Mouse (Mus musculus) midbrain, embryonic 11.5 days (tissue): ENCODE data around the gene Mrpl51. TPM values are rescaled to one million over a fixed set of nuclear protein-coding genes. Genes with fewer than 3 reads are reported as not detected.
A peak's percentile ranks its signal among the peaks of the same experiment; 100 is the strongest.

Source experiments
- ATAC-seq: fragments of 200-750 bp; cut with Nextera tagmentation; 2 replicates; pipeline ENCODE4 v1.8.0; 2017; ENCODE audit warnings: moderate TSS enrichment, moderate library complexity; ENCODE audit not compliant: low FRiP score
- DNase-seq: peaks from one replicate; pipeline ENCODE4 v3.0.0; 2015; ENCODE audit warnings: low spot score; ENCODE audit errors: missing footprints
- H3K27ac ChIP-seq: fragments of 300-500 bp; sonication (generic); 2 replicates; pipeline ENCODE4 v1.5.1; 2014; ENCODE audit warnings: low read depth, low read length
- H3K27me3 ChIP-seq: fragments of 300-500 bp; sonication (generic); 2 replicates; pipeline ENCODE4 v1.6.1; 2014; ENCODE audit warnings: mild to moderate bottlenecking, low read length, moderate library complexity, mixed read lengths; ENCODE audit not compliant: control insufficient read depth, insufficient read depth
- H3K36me3 ChIP-seq: fragments of 300-500 bp; sonication (generic); 2 replicates; pipeline ENCODE4 v1.6.1; 2014; ENCODE audit warnings: mild to moderate bottlenecking, low read length, moderate library complexity, mixed read lengths; ENCODE audit not compliant: control insufficient read depth, insufficient read depth
- H3K4me1 ChIP-seq: fragments of 300-500 bp; sonication (generic); 2 replicates; pipeline ENCODE4 v1.6.1; 2014; ENCODE audit warnings: low read length; ENCODE audit not compliant: control insufficient read depth, insufficient read depth
- H3K4me2 ChIP-seq: fragments of 300-500 bp; sonication (generic); 2 replicates; pipeline ENCODE4 v1.6.1; 2014; ENCODE audit warnings: mild to moderate bottlenecking, moderate library complexity
- H3K4me3 ChIP-seq: fragments of 300-500 bp; sonication (generic); 2 replicates; pipeline ENCODE4 v1.5.1; 2014; ENCODE audit warnings: low read depth, low read length
- H3K9ac ChIP-seq: fragments of 300-500 bp; sonication (generic); 2 replicates; pipeline ENCODE4 v1.6.1; 2014; ENCODE audit warnings: low read length
- H3K9me3 ChIP-seq: fragments of 300-500 bp; sonication (generic); 2 replicates; pipeline ENCODE4 v1.6.1; 2016; ENCODE audit warnings: low read length; ENCODE audit not compliant: control insufficient read depth
- WGBS: fragments of 180-500 bp; shearing (Covaris S2); extraction: QIAGEN DNeasy Blood & Tissue Kit; methylation state at CpG from one replicate; pipeline ENCODE4 v1.1.7; 2014; 5-methylcytosine and 5-hydroxymethylcytosine counted together
- polyA plus RNA-seq: library from polyadenylated mRNA; unstranded; fragments of >200 nt; fragmentation: Nextera tagmentation; extraction: Ambion mirVana; gene quantifications from 2 replicates; pipeline ENCODE4 v1.2.1, GENCODE M21; 2014

Mrpl51 gene
- polyA plus RNA-seq, 1 experiment from 2014 or later, result 208 TPM

DNA sequence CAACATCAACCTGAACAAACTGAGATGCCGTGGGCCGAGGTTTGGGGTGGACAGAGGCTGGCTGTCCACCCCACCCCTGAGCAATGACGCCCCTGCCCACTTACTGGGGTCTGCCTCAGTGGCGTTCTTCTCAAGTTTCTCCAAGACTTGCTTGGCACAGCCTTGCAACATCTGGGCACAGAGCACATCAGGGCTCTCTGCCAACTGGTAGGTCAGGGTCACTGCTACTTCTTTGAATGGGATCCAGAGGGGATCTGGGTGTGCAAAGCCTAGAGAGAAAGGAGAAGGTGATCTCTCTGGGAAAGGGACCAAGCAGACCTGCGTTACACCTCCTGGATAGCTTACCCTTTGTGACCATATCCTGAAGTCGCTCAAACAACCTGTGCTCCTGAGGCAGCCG, 18.3 kb upstream of the Mrpl51 start:
- no peak for DNase-seq
- no peak overlapping the region for H3K4me3 ChIP-seq
- H3K9me3 ChIP-seq, result no peaks in the 10 kb centered on the region
- H3K27ac ChIP-seq, result no peak overlapping the region
- H3K4me2 ChIP-seq, result no peak overlapping the region
- peaks cover 83% of the 10 kb centered on the region for H3K36me3 ChIP-seq
- H3K4me1 ChIP-seq, result no peaks in the 10 kb centered on the region
- no peaks in the 10 kb centered on the region for H3K27me3 ChIP-seq
- no peak for ATAC-seq
- 93% methylated on average over 7 of the region's 7 CpGs for WGBS
- H3K9ac ChIP-seq, result no peak overlapping the region

DNA sequence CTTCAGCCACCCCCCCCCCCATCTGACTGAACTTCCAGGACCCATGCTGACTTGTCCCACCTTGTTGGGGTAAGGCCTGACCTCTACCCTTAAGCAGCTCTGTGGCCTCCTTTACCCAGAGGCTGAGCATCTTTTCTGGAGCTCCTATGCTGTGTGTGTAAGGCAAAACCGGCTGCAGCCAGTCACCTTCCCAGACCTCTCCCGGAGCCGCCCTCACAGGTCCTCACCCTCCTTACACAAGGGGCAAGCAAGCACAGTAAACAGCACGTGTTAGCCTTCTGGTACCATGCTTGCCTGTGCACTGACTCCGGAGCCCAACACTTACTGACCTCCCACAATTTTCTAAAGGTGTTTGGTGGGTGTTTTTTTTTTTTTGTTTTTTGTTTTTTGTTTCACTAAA, 16.1 kb upstream of the Mrpl51 start:
- H3K4me2 ChIP-seq, result no peak overlapping the region
- H3K4me3 ChIP-seq, result no peak overlapping the region
- H3K4me1 ChIP-seq, result no peaks in the 10 kb centered on the region
- no peaks in the 10 kb centered on the region for H3K9me3 ChIP-seq
- ATAC-seq (no peak), DNase-seq (no peak)
- no peak overlapping the region for H3K27ac ChIP-seq
- H3K36me3 ChIP-seq, result peaks cover 79% of the 10 kb centered on the region
- H3K9ac ChIP-seq, result no peak overlapping the region
- no peaks in the 10 kb centered on the region for H3K27me3 ChIP-seq
- 89% methylated on average over 5 of the region's 5 CpGs for WGBS

DNA sequence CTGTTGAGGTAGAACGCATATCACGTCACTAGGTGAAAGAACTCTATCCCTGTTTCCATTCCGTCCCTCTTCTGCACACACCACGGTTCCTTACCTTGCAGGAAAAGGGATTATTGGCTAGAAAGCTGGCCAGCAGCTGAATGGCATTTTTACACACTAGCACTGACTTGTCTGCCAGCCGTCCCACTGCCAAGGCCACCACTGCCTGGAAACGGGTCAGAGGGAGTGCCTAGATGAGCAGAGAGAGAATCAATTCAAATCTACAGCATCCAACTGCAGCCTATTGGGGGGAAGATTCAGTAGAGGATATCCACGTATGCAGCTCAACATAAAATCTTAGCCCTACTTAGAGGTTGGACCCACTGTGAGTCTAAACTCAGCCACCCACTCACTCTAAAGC, 12.0 kb upstream of the Mrpl51 start:
- WGBS, result 92% methylated on average over 7 of the region's 7 CpGs
- Histone ChIP-seq H3K4me3 (no peak overlapping the region), H3K27me3 (no peaks in the 10 kb centered on the region), H3K36me3 (peaks cover 65% of the 10 kb centered on the region), H3K4me2 (no peak overlapping the region), H3K9me3 (no peaks in the 10 kb centered on the region), H3K4me1 (no peaks in the 10 kb centered on the region), H3K9ac (no peak overlapping the region), H3K27ac (no peak overlapping the region)
- DNase-seq (no peak), ATAC-seq (no peak)

DNA sequence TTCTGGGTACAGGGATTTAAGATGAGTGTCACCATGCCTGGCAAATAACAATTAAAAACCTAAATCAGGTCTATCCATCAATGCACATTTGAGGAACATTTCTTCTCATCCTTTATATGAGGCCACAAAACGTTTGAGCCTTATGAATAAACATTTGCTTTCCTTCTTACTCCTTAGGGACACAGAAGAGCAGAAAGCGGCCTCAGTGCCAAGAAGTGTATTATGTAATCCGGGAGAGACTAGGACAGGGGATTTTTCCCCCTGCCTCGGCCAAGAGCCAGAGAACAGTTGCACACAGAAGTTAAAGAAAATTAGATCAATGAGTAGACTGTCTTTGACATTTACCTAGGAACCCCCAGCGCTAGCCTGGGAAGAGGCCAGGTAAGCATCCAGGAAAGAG, 9.5 kb upstream of the Mrpl51 start:
- ATAC-seq (no peak), DNase-seq (no peak)
- no peaks in the 10 kb centered on the region for H3K9me3 ChIP-seq
- H3K27ac ChIP-seq, result no peak overlapping the region
- no peak overlapping the region for H3K4me3 ChIP-seq
- H3K36me3 ChIP-seq, result peaks cover 56% of the 10 kb centered on the region
- H3K4me1 ChIP-seq, result no peaks in the 10 kb centered on the region
- no peaks in the 10 kb centered on the region for H3K27me3 ChIP-seq
- H3K4me2 ChIP-seq, result no peak overlapping the region
- H3K9ac ChIP-seq, result no peak overlapping the region
- 85% methylated on average over 5 of the region's 5 CpGs for WGBS

DNA sequence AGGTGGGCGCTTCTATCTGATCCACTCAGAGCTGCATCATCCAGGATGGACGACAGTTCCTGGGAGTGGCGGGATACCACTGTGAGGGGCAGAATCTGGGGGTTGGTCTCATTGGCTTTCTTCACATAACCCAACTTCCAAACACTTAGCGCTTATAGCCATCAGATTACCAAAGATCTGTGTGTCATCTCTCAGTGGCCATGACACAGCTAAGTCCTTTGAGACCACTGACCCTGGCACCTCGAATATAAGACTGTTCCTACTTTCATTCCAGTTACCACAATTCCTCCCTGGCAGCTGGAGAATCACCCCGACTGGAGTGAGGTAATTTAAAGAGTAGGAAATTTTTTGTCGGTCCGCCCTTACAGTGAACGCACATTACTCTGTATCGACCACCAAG, 5.4 kb upstream of the Mrpl51 start:
- ATAC-seq (no peak), DNase-seq (peak; percentile 75)
- no peaks in the 10 kb centered on the region for H3K27me3 ChIP-seq
- no peak overlapping the region for H3K9ac ChIP-seq
- peaks cover 37% of the 10 kb centered on the region for H3K36me3 ChIP-seq
- no peaks in the 10 kb centered on the region for H3K4me1 ChIP-seq
- H3K4me3 ChIP-seq, result no peak overlapping the region
- WGBS, result 92% methylated on average over 10 of the region's 10 CpGs
- H3K4me2 ChIP-seq, result no peak overlapping the region
- H3K9me3 ChIP-seq, result no peaks in the 10 kb centered on the region
- H3K27ac ChIP-seq, result no peak overlapping the region

DNA sequence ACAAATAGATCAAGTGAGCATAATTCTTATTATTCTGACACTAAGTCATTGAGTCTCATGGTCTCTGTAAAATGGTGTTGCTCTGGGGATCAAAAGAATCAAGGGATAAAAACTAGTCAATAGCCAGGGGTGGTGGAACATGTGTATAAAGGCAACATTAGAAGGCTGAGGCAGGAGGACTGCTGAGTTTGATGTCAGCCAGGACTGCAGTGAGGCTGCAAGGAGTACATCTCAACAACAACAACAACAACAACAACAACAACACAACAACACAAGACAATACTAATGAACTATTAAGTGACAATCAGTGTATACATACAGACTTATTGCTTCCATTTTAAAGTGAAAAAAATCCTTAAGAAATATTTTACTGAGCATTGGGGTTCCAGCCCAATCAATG, 785 bp upstream of the Mrpl51 start:
- H3K27ac ChIP-seq, result peak overlapping the region; percentile 83
- peak overlapping the region; percentile 78 for H3K9ac ChIP-seq
- DNase-seq, result peak; percentile 87
- no peaks in the 10 kb centered on the region for H3K27me3 ChIP-seq
- peak overlapping the region; percentile 72 for H3K4me3 ChIP-seq
- H3K36me3 ChIP-seq, result peaks cover 16% of the 10 kb centered on the region
- H3K4me2 ChIP-seq, result peak overlapping the region; percentile 72
- H3K4me1 ChIP-seq, result peaks cover 10% of the 10 kb centered on the region
- H3K9me3 ChIP-seq, result no peaks in the 10 kb centered on the region
- no peak for ATAC-seq

DNA sequence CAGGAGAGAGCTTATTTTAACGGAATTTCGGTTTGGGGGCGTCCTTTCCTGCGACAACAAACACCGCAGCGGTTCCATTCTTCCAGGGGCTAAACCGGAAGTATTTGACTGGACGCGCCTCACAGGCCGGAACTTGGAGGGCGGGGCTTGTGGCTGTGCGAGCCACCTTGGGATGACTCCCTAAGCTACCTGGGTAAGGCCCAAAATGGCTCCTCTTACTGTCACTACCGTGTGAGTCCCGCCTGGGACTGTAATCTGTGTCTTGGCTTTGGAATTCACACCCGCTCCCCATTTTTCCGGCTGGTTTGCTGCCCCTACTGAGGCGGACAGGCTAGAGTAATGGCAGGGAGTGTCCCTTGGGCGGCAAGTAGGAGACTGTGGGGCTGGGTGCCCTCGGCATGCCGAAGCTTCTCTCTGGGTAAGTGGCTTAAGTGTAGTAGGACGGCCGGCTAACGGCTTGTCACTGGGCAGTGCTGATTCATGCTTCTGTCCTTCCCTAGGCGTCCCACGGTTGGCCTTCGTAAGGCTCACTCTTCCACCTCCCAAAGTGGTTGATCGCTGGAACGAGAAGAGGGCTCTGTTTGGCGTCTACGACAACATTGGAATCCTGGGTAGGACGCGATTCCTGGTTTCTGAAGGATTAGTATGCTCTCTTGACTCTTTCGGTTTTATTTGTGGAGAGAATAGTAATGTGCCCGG, 564 bp downstream of the Mrpl51 start:
- Histone ChIP-seq H3K4me2 (peak overlapping the region; percentile 83), H3K36me3 (peaks cover 13% of the 10 kb centered on the region), H3K27me3 (no peaks in the 10 kb centered on the region), H3K9ac (peak overlapping the region; percentile 78), H3K9me3 (no peaks in the 10 kb centered on the region), H3K27ac (peak overlapping the region; percentile 98), H3K4me1 (peaks cover 15% of the 10 kb centered on the region), H3K4me3 (peak overlapping the region; percentile 72)
- DNase-seq, result peak; percentile 99
- under 1% methylated on average over 34 of the region's 34 CpGs for WGBS
- peak; percentile 92 for ATAC-seq

DNA sequence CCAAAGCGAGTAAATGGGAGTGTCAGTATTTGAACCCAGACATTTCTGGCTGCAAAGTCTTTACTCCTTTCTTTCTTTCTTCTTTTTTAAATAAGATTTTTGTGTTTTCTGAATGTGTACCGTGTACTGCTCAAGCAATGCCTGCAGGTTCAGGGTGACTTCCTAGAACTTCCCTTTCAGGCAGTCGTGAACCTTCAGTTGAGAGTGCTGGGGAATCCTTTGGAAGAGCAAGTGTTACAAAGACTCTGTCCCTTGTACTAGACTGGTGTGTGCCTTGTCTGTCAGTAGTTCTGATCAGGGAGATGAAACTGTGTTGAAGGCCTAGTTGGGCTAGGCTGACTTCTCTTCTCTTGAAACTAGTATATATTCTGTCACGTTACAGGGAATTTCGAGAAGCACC, 1.2 kb downstream of the Mrpl51 start:
- peaks cover 7% of the 10 kb centered on the region for H3K36me3 ChIP-seq
- H3K9ac ChIP-seq, result peak overlapping the region; percentile 78
- no peak for DNase-seq
- H3K4me3 ChIP-seq, result peak overlapping the region; percentile 72
- H3K27me3 ChIP-seq, result no peaks in the 10 kb centered on the region
- peak overlapping the region; percentile 83 for H3K4me2 ChIP-seq
- no peak for ATAC-seq
- H3K9me3 ChIP-seq, result no peaks in the 10 kb centered on the region
- H3K4me1 ChIP-seq, result peaks cover 15% of the 10 kb centered on the region
- 44% methylated on average over 5 of the region's 5 CpGs for WGBS
- H3K27ac ChIP-seq, result no peak overlapping the region

DNA sequence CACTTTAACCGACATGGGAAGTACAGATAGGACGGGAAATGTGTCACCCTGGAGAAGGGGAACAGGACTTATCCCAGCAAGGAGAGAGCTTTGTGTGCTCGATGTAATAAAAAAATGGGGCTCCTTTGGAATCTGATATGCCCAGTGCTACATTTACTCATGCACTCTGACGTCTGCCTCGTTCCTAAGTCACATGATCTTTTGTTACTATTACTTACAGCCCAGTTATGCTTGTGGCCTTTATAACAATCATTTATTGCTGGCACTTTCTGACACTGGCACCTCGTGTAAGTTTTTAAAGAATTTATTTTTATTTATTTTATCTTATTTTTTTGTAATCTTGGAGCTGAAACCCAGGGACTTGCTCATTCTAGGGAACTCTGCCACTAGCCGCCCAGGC, 1.8 kb downstream of the Mrpl51 start:
- ATAC-seq (no peak), DNase-seq (no peak)
- H3K27me3 ChIP-seq, result no peaks in the 10 kb centered on the region
- H3K4me1 ChIP-seq, result peaks cover 15% of the 10 kb centered on the region
- no peaks in the 10 kb centered on the region for H3K9me3 ChIP-seq
- H3K4me3 ChIP-seq, result no peak overlapping the region
- no peak overlapping the region for H3K4me2 ChIP-seq
- H3K9ac ChIP-seq, result no peak overlapping the region
- peaks cover 3% of the 10 kb centered on the region; the same call in 1 of the 2 replicates for H3K36me3 ChIP-seq
- no peak overlapping the region for H3K27ac ChIP-seq
- WGBS, result 88% methylated on average over 7 of the region's 7 CpGs
